Mouse (Mus musculus) Patski (cell line): ENCODE data around the gene Slc30a10. TPM values are rescaled to one million over a fixed set of nuclear protein-coding genes. Genes with fewer than 3 reads are reported as not detected.

Source experiments
- ATAC-seq: fragments of 100-300 bp; one replicate; pipeline ENCODE4 v1.8.0; 2021
- CTCF ChIA-PET: fragments of 350-600 bp; sonication (Branson Sonifier 250); formaldehyde crosslinking; loops from one replicate; lab custom pipeline; 2022; ENCODE audit warnings: inconsistent platforms; lab: Charles Lee
- POLR2A ChIA-PET: fragments of 350-600 bp; sonication (Branson Sonifier 250); formaldehyde crosslinking; loops from one replicate; lab custom pipeline; 2022; ENCODE audit warnings: antibody characterized with exemption, inconsistent platforms; lab: Charles Lee
- DNase-seq: peaks from one replicate; pipeline ENCODE4 v3.0.0-alpha.2; 2011; ENCODE audit warnings: low read depth, low spot score
- H3K27me3 ChIP-seq: fragments of 371-371 bp; one replicate; pipeline ENCODE4 v1.5.1; 2021
- CTCF ChIP-seq: fragments of 100-300 bp; IDR thresholded peaks from one replicate; pipeline ENCODE4 v1.5.1; 2021
- in situ Hi-C: fragments of 300-500 bp; cut with MboI; formaldehyde crosslinking; loops from 3 replicates; pipeline ENCODE4 v1.11.1; 2018; ENCODE audit warnings: low pct_unique_long_range_greater_than_20kb, mixed read lengths
- polyA plus RNA-seq: library from polyadenylated mRNA; unstranded; gene quantifications from one replicate; pipeline ENCODE4 v1.2.3, GENCODE M21; 2021

Gene Slc30a10
- polyA plus RNA-seq, 1 experiment from 2014 or later, result not detected

GRCm38 (mm10) chr1:185460096-185460495 lies 5.4 kb downstream of the Slc30a10 start:
- POLR2A ChIA-PET, result no interaction called here

GRCm38 (mm10) chr1:185462889-185463288 lies 8.2 kb downstream of the Slc30a10 start:
- POLR2A ChIA-PET, result no interaction called here
- ATAC-seq, result no peak
- peaks cover 9% of the 10 kb centered on the region for H3K27me3 ChIP-seq
- in situ Hi-C loops, result no loop called here
- no peak for TF ChIP-seq CTCF
- CTCF ChIA-PET, result no interaction called here
- no peak for DNase-seq

More at GRCm38 (mm10) chr1:185460096-185460495, 5.4 kb downstream of the Slc30a10 start:
- ATAC-seq, result no peak
- CTCF ChIA-PET, result no interaction called here
- in situ Hi-C loops, result no loop called here
- no peak for TF ChIP-seq CTCF
- no peak for DNase-seq
- H3K27me3 ChIP-seq, result peaks cover 19% of the 10 kb centered on the region

GRCm38 (mm10) chr1:185469551-185470021 lies 14.9 kb downstream of the Slc30a10 start:
- H3K27me3 ChIP-seq, result peaks cover 9% of the 10 kb centered on the region
- no peak for TF ChIP-seq CTCF
- in situ Hi-C loops, result no loop called here
- ChIA-PET POLR2A (no interaction called here), CTCF (no interaction called here)
- DNase-seq, result no peak
- ATAC-seq, result no peak

GRCm38 (mm10) chr1:185472025-185472720 lies 17.5 kb downstream of the Slc30a10 start:
- in situ Hi-C loops, result no loop called here
- no peak for DNase-seq
- no peak for TF ChIP-seq CTCF
- no peak for ATAC-seq
- POLR2A ChIA-PET, result no interaction called here
- CTCF ChIA-PET, result no interaction called here
- no peaks in the 10 kb centered on the region for H3K27me3 ChIP-seq

GRCm38 (mm10) chr1:185472730-185473129 lies 18.1 kb downstream of the Slc30a10 start:
- TF ChIP-seq CTCF, result no peak
- DNase-seq (no peak), ATAC-seq (no peak)
- POLR2A ChIA-PET, result no interaction called here
- CTCF ChIA-PET, result no interaction called here
- no peaks in the 10 kb centered on the region for H3K27me3 ChIP-seq
- in situ Hi-C loops, result no loop called here

- no peak for TF ChIP-seq CTCF
- in situ Hi-C loops, result no loop called here
- ChIA-PET POLR2A (no interaction called here), CTCF (no interaction called here)
- DNase-seq (no peak), ATAC-seq (no peak)
- no peaks in the 10 kb centered on the region for H3K27me3 ChIP-seq
Observed at GRCm38 (mm10) chr1:185473437-185473836, 18.8 kb downstream of the Slc30a10 start.

- CTCF ChIA-PET, result interaction anchor here (0.8 to 0.9 kb wide), 2 partner anchors 15 to 36 kb away, joined by 3 read pairs; no protein-coding TSS in a partner anchor
- in situ Hi-C loops, result no loop called here
- TF ChIP-seq CTCF, result no peak
Observed at GRCm38 (mm10) chr1:185479861-185480260, 25.2 kb downstream of the Slc30a10 start.

GRCm38 (mm10) chr1:185482001-185482761 lies 27.5 kb downstream of the Slc30a10 start:
- TF ChIP-seq CTCF, result no peak

More at GRCm38 (mm10) chr1:185479861-185480260, 25.2 kb downstream of the Slc30a10 start:
- DNase-seq (no peak), ATAC-seq (no peak)
- POLR2A ChIA-PET, result no interaction called here
- H3K27me3 ChIP-seq, result no peaks in the 10 kb centered on the region

GRCm38 (mm10) chr1:185482762-185483161 lies 28.1 kb downstream of the Slc30a10 start:
- in situ Hi-C loops, result no loop called here
- ATAC-seq, result no peak
- no peak for DNase-seq
- POLR2A ChIA-PET, result no interaction called here
- no peak for TF ChIP-seq CTCF
- CTCF ChIA-PET, result no interaction called here
- H3K27me3 ChIP-seq, result no peaks in the 10 kb centered on the region

More at GRCm38 (mm10) chr1:185482001-185482761, 27.5 kb downstream of the Slc30a10 start:
- no peaks in the 10 kb centered on the region for H3K27me3 ChIP-seq
- ChIA-PET POLR2A (interaction anchor here (0.6 kb wide), 1 partner anchor 574 kb away, joined by 3 read pairs; no protein-coding TSS in a partner anchor), CTCF (no interaction called here)
- DNase-seq, result no peak
- no peak for ATAC-seq
- in situ Hi-C loops, result no loop called here

GRCm38 (mm10) chr1:185483356-185484057 lies 28.9 kb downstream of the Slc30a10 start:
- POLR2A ChIA-PET, result no interaction called here
- DNase-seq, result no peak
- no peak for TF ChIP-seq CTCF
- CTCF ChIA-PET, result no interaction called here
- no peak for ATAC-seq
- H3K27me3 ChIP-seq, result no peaks in the 10 kb centered on the region
- in situ Hi-C loops, result no loop called here
